Mouse (Mus musculus) heart, adult 8-10 months (tissue): Measurements from ENCODE around the gene Oosp2. TPM values are rescaled to one million over a fixed set of nuclear protein-coding genes. Genes with fewer than 3 reads are reported as not detected.

Experiments used
- DNase-seq: peaks from one replicate; pipeline ENCODE4 v3.0.0; 2022; ENCODE audit warnings: low spot score
- total RNA-seq, 4 experiments: library from RNA; stranded (reverse); gene quantifications; 2 replicates each; pipeline ENCODE4 v1.2.4; 2022

The Oosp2 gene
- total RNA-seq, 4 experiments from 2014 or later, result not detected

DNA sequence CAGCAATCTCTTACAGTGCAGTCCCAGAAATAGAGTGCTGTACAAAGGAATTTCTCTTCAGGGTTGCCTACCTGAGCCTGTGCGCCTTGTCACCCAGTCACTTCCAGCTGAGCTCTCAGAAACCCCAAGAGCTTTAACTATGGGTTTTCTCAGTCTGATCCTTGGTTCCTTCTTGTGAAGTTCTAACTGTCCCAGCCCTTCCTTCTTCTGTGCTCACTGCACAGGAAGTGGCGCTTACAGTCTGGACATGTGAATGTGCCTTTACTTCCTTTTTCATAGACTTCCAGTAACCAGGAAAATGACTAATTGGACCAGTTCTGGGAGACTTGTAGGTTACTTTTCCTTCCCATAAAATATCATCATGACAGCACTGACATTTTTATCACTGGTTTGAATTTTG lies 55.8 kb downstream of the Oosp2 start, which contains the start of gene Ms4a6d:
Gene Ms4a6d (minus strand): TSS at position 247 of the 400 bp plus-strand sequence.
- peak; percentile 22 for DNase-seq

DNA sequence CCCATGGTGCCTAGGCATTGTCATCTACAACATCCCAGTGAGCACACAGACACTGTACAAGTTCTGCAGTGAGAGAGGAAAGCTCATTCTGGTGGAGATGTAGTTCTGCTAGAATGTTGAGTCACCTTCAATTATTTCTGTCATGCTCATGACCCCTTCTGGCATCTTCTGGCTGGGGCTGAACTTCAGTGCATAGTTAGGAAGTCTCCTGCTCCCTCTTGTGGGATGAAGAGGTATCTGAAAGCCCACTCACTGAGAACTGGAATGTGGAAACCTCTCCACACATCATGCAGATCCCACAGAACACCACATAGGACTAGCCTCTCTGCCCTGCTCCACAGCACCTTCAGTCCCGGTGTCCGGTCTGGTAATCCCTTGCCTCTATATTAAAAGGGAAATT lies 58.3 kb downstream of the Oosp2 start:
- DNase-seq, result peak; percentile 28

DNA sequence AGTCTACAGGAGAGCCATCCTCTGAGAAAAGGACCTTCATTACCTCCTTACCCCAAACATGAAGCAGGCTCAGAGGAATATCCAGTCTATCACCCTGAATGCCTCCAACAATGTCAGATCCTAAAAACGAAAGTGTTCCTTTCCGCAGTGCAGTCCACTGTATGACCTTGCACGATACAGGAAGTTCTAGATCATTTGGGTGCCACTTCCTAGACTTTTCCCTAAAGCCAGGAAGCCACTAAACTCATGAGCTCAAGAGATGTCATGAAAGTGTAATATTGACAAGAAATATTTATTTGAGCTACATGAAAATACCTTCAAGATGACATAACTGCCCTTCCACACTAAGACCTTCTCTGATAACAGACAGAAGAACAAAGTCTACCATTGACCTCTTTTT lies 59.0 kb downstream of the Oosp2 start:
- DNase-seq, result no peak

Other genes starting within 250 kb of the Oosp2 start
- under 1 TPM; 0.19 to 0.79 (median 0.37) TPM for gene Ms4a4b, start 217.0 kb downstream of the Oosp2 start, total RNA-seq
- gene Ms4a6c, start 191.2 kb downstream of the Oosp2 start, total RNA-seq, result 1 to 10 TPM; 3.7 to 4.7 (median 4.1) TPM
- gene Gm8369, start 174.6 kb downstream of the Oosp2 start, total RNA-seq, result under 1 TPM in 2 of 4 experiments, not detected in 2; 0.40 to 0.57 TPM
- 1 to 10 TPM; 2.4 to 5.9 (median 3.6) TPM for gene Ms4a6b, start 144.0 kb downstream of the Oosp2 start, total RNA-seq
- gene Ms4a4d, start 123.8 kb downstream of the Oosp2 start, total RNA-seq, result 1 to 10 TPM; 4.9 to 6.9 (median 6.7) TPM
- gene Ms4a6d, start 55.7 kb downstream of the Oosp2 start, total RNA-seq, result 1 to 10 TPM; 2.1 to 3.5 (median 3.0) TPM
- not detected for gene Ms4a2, start 36.8 kb downstream of the Oosp2 start, total RNA-seq
- gene Ms4a3, start 19.7 kb downstream of the Oosp2 start, total RNA-seq, result not detected
- not detected for gene Oosp1, start 30.6 kb upstream of the Oosp2 start, total RNA-seq
- not detected for gene Oosp3, start 36.5 kb upstream of the Oosp2 start, total RNA-seq
- gene Gif, start 87.0 kb upstream of the Oosp2 start, total RNA-seq, result not detected
- 100 to 1,000 TPM; 105 to 122 (median 115) TPM for gene Mrpl16, start 109.8 kb upstream of the Oosp2 start, total RNA-seq
- 1 to 10 TPM; 3.0 to 5.4 (median 3.4) TPM for gene Stx3, start 158.8 kb upstream of the Oosp2 start, total RNA-seq
- gene Olfr1417, start 178.7 kb upstream of the Oosp2 start, total RNA-seq, result not detected
- not detected for gene Olfr1418, start 200.5 kb upstream of the Oosp2 start, total RNA-seq
- gene Olfr1419, start 214.5 kb upstream of the Oosp2 start, total RNA-seq, result not detected
- not detected for gene Olfr1420, start 226.0 kb upstream of the Oosp2 start, total RNA-seq